Mouse (Mus musculus): ENCODE measurements at regions not wholly inside any gene's neighbourhood (a gene's known extent, or its start where the extent isn't known, plus 50 kb on each side); places are given as distances from the start of the nearest gene placed in this dataset.
A peak's percentile ranks its signal among the peaks of the same experiment; 100 is the strongest.

DNA sequence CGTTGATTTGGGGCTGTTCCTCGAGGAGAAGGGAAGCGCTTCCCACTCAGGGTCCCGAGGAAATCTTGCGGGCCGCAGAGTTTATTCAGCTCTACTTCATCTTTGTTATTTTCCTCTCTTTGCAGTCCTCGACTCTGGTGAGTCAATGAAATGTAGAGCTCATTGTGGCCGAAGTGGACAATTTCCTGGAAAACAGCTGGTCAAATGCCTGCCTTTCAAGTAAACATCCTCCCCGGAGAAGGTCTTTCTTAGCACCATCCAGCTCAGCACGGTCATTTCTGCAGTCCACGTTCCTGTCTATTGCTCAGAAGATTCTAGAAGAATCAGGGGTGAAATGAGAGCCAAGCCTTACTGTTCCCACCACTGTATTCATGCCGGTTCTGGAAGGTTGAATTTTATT lies 133.0 kb downstream of the Bcas1 start:
- intact Hi-C loops (cut with DNase I), result no loop called here
- Histone ChIP-seq H3K36me3 (ENCODE audit: control insufficient read depth, insufficient read depth, low read length) (no peaks in the 10 kb centered on the region), H3K4me1 (ENCODE audit: control insufficient read depth, insufficient read depth, low read length) (peaks cover 7% of the 10 kb centered on the region), H3K4me3 (no peak overlapping the region), H3K27ac (peak overlapping the region; percentile 36), H3K79me2 (replicated peaks; ENCODE audit: control insufficient read depth, insufficient read depth, low read length) (no peaks in the 10 kb centered on the region), H3K27me3 (ENCODE audit: control insufficient read depth, insufficient read depth, low read length) (no peaks in the 10 kb centered on the region), H3K9ac (ENCODE audit: low read depth, low read length) (no peak overlapping the region)
- no peak for DNase-seq
- 34% methylated on average over 12 of the region's 12 CpGs for WGBS
- no peak for TF ChIP-seq CTCF (IDR thresholded peaks at IDR 0.05)
- TF ChIP-seq POLR2A (IDR thresholded peaks at IDR 0.05; ENCODE audit: insufficient read depth, low read depth, low read length), result no peak
- TF ChIP-seq EP300 (IDR thresholded peaks at IDR 0.05; ENCODE audit: insufficient read depth, low read depth, low read length), result no peak

GRCm38 (mm10) chr2:170291841-170292655 lies 135.6 kb downstream of the Bcas1 start:
- H3K79me2 ChIP-seq (replicated peaks; ENCODE audit: control insufficient read depth, insufficient read depth, low read length), result no peaks in the 10 kb centered on the region
- intact Hi-C loops (cut with DNase I), result no loop called here
- no peak overlapping the region for H3K9ac ChIP-seq (ENCODE audit: low read depth, low read length)
- peaks cover 7% of the 10 kb centered on the region for H3K4me1 ChIP-seq (ENCODE audit: control insufficient read depth, insufficient read depth, low read length)
- peak overlapping the region; percentile 54 for H3K27ac ChIP-seq
- H3K27me3 ChIP-seq (ENCODE audit: control insufficient read depth, insufficient read depth, low read length), result no peaks in the 10 kb centered on the region
- TF ChIP-seq CTCF (IDR thresholded peaks at IDR 0.05), result no peak
- TF ChIP-seq EP300 (IDR thresholded peaks at IDR 0.05; ENCODE audit: insufficient read depth, low read depth, low read length), result no peak
- WGBS, result 32% methylated on average over 6 of the region's 6 CpGs
- no peaks in the 10 kb centered on the region for H3K36me3 ChIP-seq (ENCODE audit: control insufficient read depth, insufficient read depth, low read length)
- no peak overlapping the region for H3K4me3 ChIP-seq
- DNase-seq, result no peak

GRCm38 (mm10) chr2:170289378-170289960 lies 138.2 kb downstream of the Bcas1 start:
- Histone ChIP-seq H3K4me3 (no peak overlapping the region), H3K27ac (no peak overlapping the region), H3K4me1 (ENCODE audit: control insufficient read depth, insufficient read depth, low read length) (peaks cover 9% of the 10 kb centered on the region), H3K9ac (ENCODE audit: low read depth, low read length) (no peak overlapping the region), H3K79me2 (replicated peaks; ENCODE audit: control insufficient read depth, insufficient read depth, low read length) (no peaks in the 10 kb centered on the region), H3K36me3 (ENCODE audit: control insufficient read depth, insufficient read depth, low read length) (no peaks in the 10 kb centered on the region), H3K27me3 (ENCODE audit: control insufficient read depth, insufficient read depth, low read length) (no peaks in the 10 kb centered on the region)
- DNase-seq, result no peak
- intact Hi-C loops (cut with DNase I), result loop anchor here (5.0 kb wide), 1 partner anchor 43 kb away; no protein-coding TSS in a partner anchor
- 90% methylated on average over 9 of the region's 9 CpGs for WGBS
- TF ChIP-seq POLR2A (IDR thresholded peaks at IDR 0.05; ENCODE audit: insufficient read depth, low read depth, low read length), result no peak
- no peak for TF ChIP-seq CTCF (IDR thresholded peaks at IDR 0.05)
- TF ChIP-seq EP300 (IDR thresholded peaks at IDR 0.05; ENCODE audit: insufficient read depth, low read depth, low read length), result no peak

- Histone ChIP-seq H3K4me3 (no peak overlapping the region), H3K9ac (ENCODE audit: low read depth, low read length) (no peak overlapping the region), H3K27ac (no peak overlapping the region), H3K36me3 (ENCODE audit: control insufficient read depth, insufficient read depth, low read length) (no peaks in the 10 kb centered on the region), H3K27me3 (ENCODE audit: control insufficient read depth, insufficient read depth, low read length) (no peaks in the 10 kb centered on the region), H3K79me2 (replicated peaks; ENCODE audit: control insufficient read depth, insufficient read depth, low read length) (no peaks in the 10 kb centered on the region), H3K4me1 (ENCODE audit: control insufficient read depth, insufficient read depth, low read length) (peaks cover 9% of the 10 kb centered on the region)
- WGBS, result 85% methylated on average over 7 of the region's 7 CpGs
- DNase-seq, result no peak
- intact Hi-C loops (cut with DNase I), result loop anchor here (5.0 kb wide), 1 partner anchor 44 kb away; no protein-coding TSS in a partner anchor
- no peak for TF ChIP-seq EP300 (IDR thresholded peaks at IDR 0.05; ENCODE audit: insufficient read depth, low read depth, low read length)
- TF ChIP-seq POLR2A (IDR thresholded peaks at IDR 0.05; ENCODE audit: insufficient read depth, low read depth, low read length), result no peak
- no peak for TF ChIP-seq CTCF (IDR thresholded peaks at IDR 0.05)
These were observed 138.9 kb downstream of the Bcas1 start for GRCm38 (mm10) chr2:170288787-170289186.

GRCm38 (mm10) chr2:170288196-170288595 lies 139.4 kb downstream of the Bcas1 start:
- no peak for TF ChIP-seq EP300 (IDR thresholded peaks at IDR 0.05; ENCODE audit: insufficient read depth, low read depth, low read length)
- TF ChIP-seq CTCF (IDR thresholded peaks at IDR 0.05), result no peak
- no peak for TF ChIP-seq POLR2A (IDR thresholded peaks at IDR 0.05; ENCODE audit: insufficient read depth, low read depth, low read length)
- Histone ChIP-seq H3K27me3 (ENCODE audit: control insufficient read depth, insufficient read depth, low read length) (no peaks in the 10 kb centered on the region), H3K27ac (no peak overlapping the region; the same call in 1 of the 2 replicates), H3K4me1 (ENCODE audit: control insufficient read depth, insufficient read depth, low read length) (peaks cover 9% of the 10 kb centered on the region), H3K36me3 (ENCODE audit: control insufficient read depth, insufficient read depth, low read length) (no peaks in the 10 kb centered on the region), H3K9ac (ENCODE audit: low read depth, low read length) (no peak overlapping the region), H3K4me3 (no peak overlapping the region), H3K79me2 (replicated peaks; ENCODE audit: control insufficient read depth, insufficient read depth, low read length) (no peaks in the 10 kb centered on the region)
- WGBS, result 61% methylated on average over 11 of the region's 11 CpGs
- intact Hi-C loops (cut with DNase I), result loop anchor here (5.0 kb wide), 1 partner anchor 44 kb away; no protein-coding TSS in a partner anchor
- no peak for DNase-seq

Measured in heart, adult 2 months (tissue).